Mouse (Mus musculus): ENCODE results near the gene Tulp2. TPM values are rescaled to one million over a fixed set of nuclear protein-coding genes. Genes with fewer than 3 reads are reported as not detected.
"Not testable (repeated sequence)": the region's sequence is repeated elsewhere in the genome, so short reads cannot be mapped to it uniquely, and the experiment has no call there.

Tulp2 gene
- polyA plus RNA-seq, 1 experiment from 2014 or later: 0.28 TPM

GRCm38 (mm10) chr7:45515436-45515835 lies 33.8 kb downstream of the Tulp2 start:
- H3K9ac ChIP-seq: no peak overlapping the region
- no peaks in the 10 kb centered on the region for H3K36me3 ChIP-seq

DNA sequence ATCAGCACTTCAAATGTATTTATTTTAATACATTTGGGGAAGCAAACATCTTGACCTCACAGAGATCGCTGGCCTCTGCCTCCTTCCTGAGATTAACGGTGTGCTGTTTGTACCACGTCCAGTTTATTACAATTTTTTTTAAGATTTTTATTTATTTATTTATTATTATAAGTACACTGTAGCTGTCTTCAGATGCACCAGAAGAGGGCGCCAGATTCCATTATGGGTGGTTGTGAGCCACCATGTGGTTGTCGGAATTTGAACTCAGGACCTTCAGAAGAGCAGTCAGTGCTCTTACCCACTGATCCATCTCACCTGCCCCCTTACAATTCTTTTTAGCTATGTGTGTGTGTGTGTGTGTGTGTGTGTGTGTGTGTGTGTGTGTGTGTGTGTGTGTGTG lies 35.2 kb downstream of the Tulp2 start:
- H3K36me3 ChIP-seq; H3K4me2 ChIP-seq; H3K9ac ChIP-seq; H3K9me3 ChIP-seq (replicated peaks); H3K27ac ChIP-seq; H3K4me3 ChIP-seq; H3K27me3 ChIP-seq; H3K4me1 ChIP-seq (replicated peaks); ATAC-seq (replicated peaks; ENCODE audit: insufficient number of reproducible peaks, insufficient read depth, low FRiP score, low read depth): not testable (repeated sequence)
- WGBS: 65% methylated on average over 5 of the region's 5 CpGs

More at GRCm38 (mm10) chr7:45515436-45515835, 33.8 kb downstream of the Tulp2 start:
- WGBS: 17% methylated on average over 16 of the region's 16 CpGs
- H3K9me3 ChIP-seq (replicated peaks): no peaks in the 10 kb centered on the region
- ATAC-seq (replicated peaks; ENCODE audit: insufficient number of reproducible peaks, insufficient read depth, low FRiP score, low read depth): peak; percentile 51; the same call in 1 of the 2 replicates
- peaks cover 7% of the 10 kb centered on the region for H3K4me1 ChIP-seq (replicated peaks)
- no peaks in the 10 kb centered on the region for H3K27me3 ChIP-seq
- H3K27ac ChIP-seq: no peak overlapping the region
- H3K4me3 ChIP-seq: no peak overlapping the region
- peak overlapping the region; percentile 30; the same call in 1 of the 2 replicates for H3K4me2 ChIP-seq

- H3K27ac ChIP-seq: no peak overlapping the region
- ATAC-seq (replicated peaks; ENCODE audit: insufficient number of reproducible peaks, insufficient read depth, low FRiP score, low read depth): no peak
- WGBS: 91% methylated on average over 16 of the region's 16 CpGs
Observed at GRCm38 (mm10) chr7:45518618-45519017, 36.9 kb downstream of the Tulp2 start.

DNA sequence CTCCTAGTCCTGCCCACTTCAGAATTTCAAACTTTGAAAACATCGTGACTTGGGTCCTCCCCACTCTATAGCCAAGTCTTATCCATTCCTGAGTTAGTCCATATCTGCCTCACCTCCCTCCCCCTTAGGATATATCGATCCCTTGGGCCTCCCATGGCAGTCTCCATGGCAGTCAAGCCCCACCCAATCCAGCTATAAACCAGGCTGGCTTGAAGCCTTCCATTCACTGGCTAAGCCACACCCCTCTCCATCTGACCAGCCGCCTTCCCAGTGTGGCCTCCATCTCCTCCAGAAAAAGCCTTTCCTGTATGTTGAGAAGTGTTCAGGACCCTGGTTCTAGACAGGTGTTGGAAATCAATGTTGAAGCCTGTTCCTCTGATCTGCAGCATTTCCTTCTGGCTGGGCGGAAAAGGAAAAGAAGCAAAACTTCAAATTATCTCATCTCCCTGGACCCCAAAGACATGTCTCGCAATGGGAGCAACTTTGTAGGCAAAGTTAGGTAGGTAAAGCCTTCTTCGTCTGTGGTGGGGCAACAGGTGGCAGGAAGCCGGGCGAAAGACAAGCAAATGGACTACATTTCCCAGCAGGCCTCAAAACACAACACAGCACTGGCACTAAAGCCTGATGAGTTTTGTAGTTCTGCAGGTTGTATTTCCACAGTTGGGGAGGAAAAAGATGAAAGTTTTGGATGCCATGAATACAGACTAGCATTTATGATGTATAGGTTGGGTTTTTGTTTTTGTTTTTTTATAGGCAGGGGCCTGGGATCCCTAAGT lies 37.9 kb downstream of the Tulp2 start:
- Histone ChIP-seq H3K9me3 (replicated peaks) (no peaks in the 10 kb centered on the region), H3K27ac (no peak overlapping the region), H3K36me3 (peaks cover 17% of the 10 kb centered on the region), H3K4me3 (no peak overlapping the region), H3K4me2 (no peak overlapping the region), H3K9ac (no peak overlapping the region), H3K27me3 (no peaks in the 10 kb centered on the region), H3K4me1 (replicated peaks) (peaks cover 31% of the 10 kb centered on the region)
- 69% methylated on average over 8 of the region's 8 CpGs for WGBS
- ATAC-seq (replicated peaks; ENCODE audit: insufficient number of reproducible peaks, insufficient read depth, low FRiP score, low read depth): no peak

More at GRCm38 (mm10) chr7:45518618-45519017, 36.9 kb downstream of the Tulp2 start:
- peaks cover 24% of the 10 kb centered on the region for H3K4me1 ChIP-seq (replicated peaks)
- no peaks in the 10 kb centered on the region for H3K9me3 ChIP-seq (replicated peaks)
- no peak overlapping the region for H3K4me2 ChIP-seq
- H3K9ac ChIP-seq: no peak overlapping the region
- H3K4me3 ChIP-seq: no peak overlapping the region
- no peaks in the 10 kb centered on the region for H3K27me3 ChIP-seq
- H3K36me3 ChIP-seq: peaks cover 14% of the 10 kb centered on the region

- no peaks in the 10 kb centered on the region for H3K9me3 ChIP-seq (replicated peaks)
- no peak overlapping the region for H3K9ac ChIP-seq
- peaks cover 17% of the 10 kb centered on the region for H3K36me3 ChIP-seq
- no peak overlapping the region for H3K4me2 ChIP-seq
- no peaks in the 10 kb centered on the region for H3K27me3 ChIP-seq
- peaks cover 36% of the 10 kb centered on the region for H3K4me1 ChIP-seq (replicated peaks)
- no peak for ATAC-seq (replicated peaks; ENCODE audit: insufficient number of reproducible peaks, insufficient read depth, low FRiP score, low read depth)
- 88% methylated on average over 7 of the region's 7 CpGs for WGBS
- H3K27ac ChIP-seq: no peak overlapping the region
- H3K4me3 ChIP-seq: no peak overlapping the region
Observed at GRCm38 (mm10) chr7:45520605-45521004, 38.9 kb downstream of the Tulp2 start.

- Histone ChIP-seq H3K4me1 (replicated peaks) (peaks cover 33% of the 10 kb centered on the region), H3K27ac (peak overlapping the region; percentile 90), H3K4me3 (peak overlapping the region; percentile 70), H3K27me3 (no peaks in the 10 kb centered on the region), H3K36me3 (peaks cover 17% of the 10 kb centered on the region), H3K4me2 (peak overlapping the region; percentile 67), H3K9me3 (replicated peaks) (no peaks in the 10 kb centered on the region), H3K9ac (peak overlapping the region; percentile 63)
- ATAC-seq (replicated peaks; ENCODE audit: insufficient number of reproducible peaks, insufficient read depth, low FRiP score, low read depth): peak; percentile 51
- WGBS: 2% methylated on average over 28 of the region's 28 CpGs
Observed at GRCm38 (mm10) chr7:45521728-45522184, 40.1 kb downstream of the Tulp2 start.

DNA sequence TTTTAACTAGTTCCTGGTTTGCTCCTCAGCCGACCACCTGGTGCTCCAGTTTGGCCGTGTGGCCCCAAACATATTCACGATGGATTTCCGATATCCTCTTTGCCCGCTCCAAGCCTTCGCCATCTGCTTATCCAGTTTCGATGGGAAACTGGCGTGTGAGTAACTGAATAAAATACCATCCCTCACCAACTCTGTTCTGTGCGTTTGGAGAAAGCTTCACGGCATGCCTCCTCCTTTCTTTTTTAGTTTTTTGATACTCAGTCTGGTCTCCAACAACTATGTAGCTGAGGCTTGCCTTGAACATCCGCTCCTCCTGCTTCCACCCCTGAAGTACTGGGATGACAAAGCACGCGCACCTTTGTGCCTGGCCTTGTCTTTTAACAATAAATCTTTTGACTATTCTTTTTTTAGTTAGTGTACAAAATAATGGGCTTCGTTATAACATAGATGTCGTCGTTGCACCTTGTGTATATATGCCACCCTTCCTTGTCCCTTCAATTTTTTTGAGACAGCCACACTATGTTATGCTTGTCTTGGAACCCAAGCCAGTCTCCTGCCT lies 40.6 kb downstream of the Tulp2 start:
- peak overlapping the region; percentile 63; the same call in 1 of the 2 replicates for H3K9ac ChIP-seq
- 51% methylated on average over 16 of the region's 16 CpGs for WGBS
- peaks cover 33% of the 10 kb centered on the region for H3K4me1 ChIP-seq (replicated peaks)
- ATAC-seq (replicated peaks; ENCODE audit: insufficient number of reproducible peaks, insufficient read depth, low FRiP score, low read depth): no peak
- peak overlapping the region; percentile 67 for H3K4me2 ChIP-seq
- peaks cover 17% of the 10 kb centered on the region for H3K36me3 ChIP-seq
- peak overlapping the region; percentile 90; the same call in 1 of the 2 replicates for H3K27ac ChIP-seq
- no peaks in the 10 kb centered on the region for H3K27me3 ChIP-seq
- peak overlapping the region; percentile 70 for H3K4me3 ChIP-seq
- H3K9me3 ChIP-seq (replicated peaks): no peaks in the 10 kb centered on the region

GRCm38 (mm10) chr7:45522957-45523676 lies 41.4 kb downstream of the Tulp2 start:
- Histone ChIP-seq H3K4me2 (peak overlapping the region; percentile 67), H3K36me3 (peaks cover 17% of the 10 kb centered on the region), H3K27me3 (no peaks in the 10 kb centered on the region), H3K4me1 (replicated peaks) (peaks cover 33% of the 10 kb centered on the region), H3K27ac (no peak overlapping the region), H3K9ac (peak overlapping the region; percentile 21), H3K4me3 (peak overlapping the region; percentile 70), H3K9me3 (replicated peaks) (no peaks in the 10 kb centered on the region)
- no peak for ATAC-seq (replicated peaks; ENCODE audit: insufficient number of reproducible peaks, insufficient read depth, low FRiP score, low read depth)
- 73% methylated on average over 18 of the region's 18 CpGs for WGBS

GRCm38 (mm10) chr7:45523678-45524170 lies 42.0 kb downstream of the Tulp2 start:
- Histone ChIP-seq H3K4me1 (replicated peaks) (peaks cover 33% of the 10 kb centered on the region), H3K27me3 (no peaks in the 10 kb centered on the region), H3K9me3 (replicated peaks) (no peaks in the 10 kb centered on the region), H3K27ac (no peak overlapping the region), H3K36me3 (peaks cover 17% of the 10 kb centered on the region), H3K9ac (peak overlapping the region; percentile 21), H3K4me2 (peak overlapping the region; percentile 67), H3K4me3 (peak overlapping the region; percentile 70)
- 74% methylated on average over 13 of the region's 13 CpGs for WGBS
- ATAC-seq (replicated peaks; ENCODE audit: insufficient number of reproducible peaks, insufficient read depth, low FRiP score, low read depth): no peak

DNA sequence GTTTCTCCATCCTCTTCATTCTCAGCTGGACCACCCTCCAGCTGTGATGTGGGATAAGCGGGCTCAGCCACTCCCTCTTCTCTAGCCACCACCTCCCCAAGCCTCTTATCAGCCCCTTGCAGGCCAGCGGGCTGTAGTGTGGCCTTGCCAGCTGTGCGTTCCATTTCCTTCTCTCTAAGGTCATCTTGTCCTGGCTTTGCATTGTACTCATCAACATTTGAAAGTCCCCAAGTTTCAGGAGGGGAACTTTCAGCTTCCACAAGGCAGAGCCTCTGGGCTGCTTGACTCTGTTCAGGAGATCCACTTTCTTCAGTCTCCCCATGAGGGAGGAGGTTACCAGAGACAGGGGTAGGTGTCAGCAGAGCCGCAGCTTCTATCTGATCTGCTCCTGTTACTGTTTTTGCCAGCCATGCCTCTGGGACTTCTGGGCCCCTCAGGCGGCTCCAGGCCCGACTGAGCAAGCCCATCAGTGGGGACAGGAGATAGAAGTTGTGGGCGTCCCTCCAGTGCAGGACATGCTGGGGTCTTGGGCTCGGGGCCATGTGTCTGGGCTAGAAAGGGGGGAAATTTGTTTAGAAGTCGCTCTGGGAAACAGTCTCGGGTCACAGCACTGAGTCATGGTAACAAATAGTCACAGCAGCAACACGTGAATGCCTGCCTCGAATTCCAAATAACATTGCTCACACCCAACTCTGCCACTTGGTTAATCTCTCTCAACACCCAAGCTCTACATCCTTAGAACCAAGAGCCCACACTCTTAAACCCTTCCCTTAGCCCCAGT lies 43.4 kb downstream of the Tulp2 start:
- WGBS: 12% methylated on average over 12 of the region's 12 CpGs
- Histone ChIP-seq H3K27me3 (no peaks in the 10 kb centered on the region), H3K36me3 (peaks cover 17% of the 10 kb centered on the region), H3K4me2 (peak overlapping the region; percentile 84), H3K4me1 (replicated peaks) (peaks cover 43% of the 10 kb centered on the region), H3K9me3 (replicated peaks) (no peaks in the 10 kb centered on the region), H3K27ac (peak overlapping the region; percentile 98), H3K4me3 (peak overlapping the region; percentile 95), H3K9ac (peak overlapping the region; percentile 91)
- no peak for ATAC-seq (replicated peaks; ENCODE audit: insufficient number of reproducible peaks, insufficient read depth, low FRiP score, low read depth)
